Mouse (Mus musculus): ENCODE data around the gene Psmd9. TPM values are rescaled to one million over a fixed set of nuclear protein-coding genes. Genes with fewer than 3 reads are reported as not detected.

Psmd9 gene
- polyA plus RNA-seq, 1 experiment from 2014 or later: 54.9 TPM

DNA sequence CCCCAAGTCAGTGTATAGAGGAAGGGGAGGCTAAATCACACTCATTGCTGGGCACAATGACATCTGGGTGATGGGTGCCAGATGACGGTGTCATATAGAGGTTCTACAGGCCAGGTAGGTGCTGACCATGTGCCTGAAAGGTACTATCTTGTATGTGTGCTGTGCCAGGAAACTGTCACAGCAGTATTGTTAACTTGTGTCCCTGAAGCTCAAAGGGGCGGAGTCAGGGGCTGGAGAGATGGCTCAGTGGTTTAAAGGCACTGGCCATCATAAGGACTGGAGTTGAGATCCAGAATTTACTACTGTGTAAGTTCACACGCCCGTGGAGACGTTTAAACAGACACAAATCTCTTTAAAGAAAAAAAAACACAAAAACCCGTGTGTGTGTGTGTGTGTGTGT, 60.1 kb downstream of the Psmd9 start:
- WGBS: 83% methylated on average over 6 of the region's 6 CpGs
- Histone ChIP-seq H3K4me1 (replicated peaks) (peaks cover 17% of the 10 kb centered on the region), H3K36me3 (no peaks in the 10 kb centered on the region), H3K9me3 (replicated peaks) (no peaks in the 10 kb centered on the region), H3K4me3 (peak overlapping the region; percentile 91; the same call in 1 of the 2 replicates), H3K9ac (no peak overlapping the region; the same call in 1 of the 2 replicates), H3K4me2 (peak overlapping the region; percentile 70), H3K27ac (no peak overlapping the region), H3K27me3 (no peaks in the 10 kb centered on the region)
- no peak for ATAC-seq (replicated peaks; ENCODE audit: insufficient number of reproducible peaks, insufficient read depth, low FRiP score, low read depth)

GRCm38 (mm10) chr5:123232180-123232579, 63.0 kb downstream of the Psmd9 start:
- H3K4me1 ChIP-seq (replicated peaks): peaks cover 22% of the 10 kb centered on the region
- H3K4me2 ChIP-seq: no peak overlapping the region
- H3K9ac ChIP-seq: no peak overlapping the region
- no peak overlapping the region for H3K4me3 ChIP-seq
- no peaks in the 10 kb centered on the region for H3K36me3 ChIP-seq
- ATAC-seq (replicated peaks; ENCODE audit: insufficient number of reproducible peaks, insufficient read depth, low FRiP score, low read depth): no peak
- no peaks in the 10 kb centered on the region for H3K9me3 ChIP-seq (replicated peaks)
- H3K27me3 ChIP-seq: no peaks in the 10 kb centered on the region
- no peak overlapping the region for H3K27ac ChIP-seq
- 85% methylated on average over 2 of the region's 2 CpGs for WGBS

DNA sequence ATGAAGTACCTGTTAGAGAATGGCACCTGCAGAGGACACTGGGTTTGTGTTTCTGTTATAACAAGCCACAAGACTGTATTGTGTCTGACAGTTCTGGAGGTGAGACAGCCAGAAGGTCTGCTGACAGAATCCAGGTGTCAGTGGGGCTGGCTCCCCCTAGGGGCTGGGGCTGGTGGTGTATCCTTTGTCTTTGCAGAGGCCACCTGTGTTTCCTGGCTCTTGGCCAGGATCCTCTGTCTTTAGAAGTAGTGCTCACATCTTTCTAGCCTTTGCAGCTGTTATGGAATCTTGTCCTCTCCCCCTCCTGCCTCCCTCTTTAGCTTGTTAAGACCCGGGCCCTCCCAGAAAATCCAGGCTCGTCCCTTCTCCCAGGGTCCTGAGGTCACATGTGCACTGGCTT, 66.5 kb downstream of the Psmd9 start:
- no peaks in the 10 kb centered on the region for H3K9me3 ChIP-seq (replicated peaks)
- 29% methylated on average over 2 of the region's 2 CpGs for WGBS
- no peak for ATAC-seq (replicated peaks; ENCODE audit: insufficient number of reproducible peaks, insufficient read depth, low FRiP score, low read depth)
- H3K9ac ChIP-seq: no peak overlapping the region
- no peaks in the 10 kb centered on the region for H3K27me3 ChIP-seq
- H3K4me2 ChIP-seq: no peak overlapping the region
- no peak overlapping the region for H3K27ac ChIP-seq
- peaks cover 20% of the 10 kb centered on the region; the same call in 1 of the 2 replicates for H3K36me3 ChIP-seq
- H3K4me3 ChIP-seq: no peak overlapping the region
- peaks cover 12% of the 10 kb centered on the region for H3K4me1 ChIP-seq (replicated peaks)

GRCm38 (mm10) chr5:123236426-123236825, 67.2 kb downstream of the Psmd9 start:
- Histone ChIP-seq H3K4me2 (no peak overlapping the region), H3K27me3 (no peaks in the 10 kb centered on the region), H3K9me3 (replicated peaks) (no peaks in the 10 kb centered on the region), H3K4me3 (no peak overlapping the region), H3K4me1 (replicated peaks) (peaks cover 12% of the 10 kb centered on the region), H3K27ac (no peak overlapping the region), H3K9ac (no peak overlapping the region), H3K36me3 (peaks cover 26% of the 10 kb centered on the region; the same call in 1 of the 2 replicates)
- no peak for ATAC-seq (replicated peaks; ENCODE audit: insufficient number of reproducible peaks, insufficient read depth, low FRiP score, low read depth)
- 91% methylated on average over 9 of the region's 9 CpGs for WGBS

DNA sequence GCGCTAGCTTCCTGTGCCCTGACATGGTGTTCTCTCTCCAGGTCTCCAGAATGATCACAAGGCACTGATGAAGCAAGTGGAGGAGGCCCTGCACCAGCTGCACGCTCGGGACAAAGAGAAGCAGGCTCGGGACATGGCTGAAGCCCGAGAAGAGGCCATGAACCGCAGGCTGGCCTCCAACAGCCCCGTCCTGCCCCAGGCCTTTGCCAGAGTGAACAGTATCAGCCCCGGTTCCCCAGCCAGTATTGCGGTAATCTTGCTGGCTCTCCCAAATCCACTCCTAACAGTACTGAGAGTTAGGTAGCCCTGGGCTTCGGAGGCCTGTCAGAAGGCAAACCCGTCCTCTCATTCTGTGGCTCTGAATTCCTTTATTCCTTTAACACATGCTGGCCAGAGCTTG, 70.3 kb downstream of the Psmd9 start:
- Histone ChIP-seq H3K9ac (no peak overlapping the region), H3K4me2 (no peak overlapping the region), H3K36me3 (peaks cover 44% of the 10 kb centered on the region), H3K4me1 (replicated peaks) (peaks cover 5% of the 10 kb centered on the region), H3K27ac (no peak overlapping the region), H3K4me3 (no peak overlapping the region), H3K9me3 (replicated peaks) (no peaks in the 10 kb centered on the region), H3K27me3 (no peaks in the 10 kb centered on the region)
- 93% methylated on average over 11 of the region's 11 CpGs for WGBS
- no peak for ATAC-seq (replicated peaks; ENCODE audit: insufficient number of reproducible peaks, insufficient read depth, low FRiP score, low read depth)

DNA sequence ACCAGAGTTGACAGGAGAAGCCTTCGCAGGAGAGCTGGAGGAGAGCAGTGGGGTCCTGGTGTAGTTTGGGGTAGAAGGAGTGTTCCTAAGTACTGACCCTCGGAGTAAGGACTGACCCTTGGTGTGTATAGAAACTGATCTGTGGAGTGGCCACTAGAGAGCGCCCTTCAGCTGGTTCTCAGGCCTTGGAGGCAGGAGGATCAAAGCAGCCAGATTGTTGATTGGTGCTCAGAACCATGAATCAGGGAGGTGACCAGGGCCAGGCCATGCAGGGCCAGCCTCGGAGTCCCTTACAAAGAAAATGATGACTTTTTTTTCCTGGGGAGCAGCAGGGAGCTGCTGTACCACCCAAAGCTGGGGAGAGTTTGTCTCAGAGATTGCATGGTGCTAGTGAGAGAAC, 76.3 kb downstream of the Psmd9 start:
- H3K4me3 ChIP-seq: no peak overlapping the region
- no peak overlapping the region for H3K9ac ChIP-seq
- no peak overlapping the region for H3K4me2 ChIP-seq
- H3K9me3 ChIP-seq (replicated peaks): no peaks in the 10 kb centered on the region
- H3K27me3 ChIP-seq: no peaks in the 10 kb centered on the region
- H3K27ac ChIP-seq: no peak overlapping the region
- no peaks in the 10 kb centered on the region for H3K4me1 ChIP-seq (replicated peaks)
- H3K36me3 ChIP-seq: peaks cover 26% of the 10 kb centered on the region
- ATAC-seq (replicated peaks; ENCODE audit: insufficient number of reproducible peaks, insufficient read depth, low FRiP score, low read depth): no peak
- 21% methylated on average over 4 of the region's 4 CpGs for WGBS

DNA sequence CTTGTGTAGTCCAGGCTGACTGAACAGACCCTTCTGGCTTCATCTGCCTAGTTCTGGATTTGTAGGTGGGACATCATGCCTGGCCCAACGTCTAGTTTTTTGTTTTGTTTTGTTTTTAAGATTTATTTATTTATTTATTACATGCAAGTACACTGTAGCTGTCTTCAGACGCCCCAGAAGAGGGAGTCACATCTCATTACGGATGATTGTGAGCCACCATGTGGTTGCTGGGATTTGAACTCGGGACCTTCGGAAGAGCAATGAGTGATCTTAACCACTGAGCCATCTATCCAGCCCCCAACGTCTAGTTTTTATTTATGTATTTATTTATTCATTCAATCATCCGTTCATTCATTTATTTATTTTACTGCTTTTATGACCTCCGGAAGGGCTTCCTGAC, 82.2 kb downstream of the Psmd9 start:
- Histone ChIP-seq H3K27ac (no peak overlapping the region), H3K4me1 (replicated peaks) (peaks cover 7% of the 10 kb centered on the region), H3K9ac (no peak overlapping the region), H3K36me3 (no peaks in the 10 kb centered on the region), H3K4me3 (no peak overlapping the region), H3K4me2 (peak overlapping the region; percentile 62), H3K9me3 (replicated peaks) (no peaks in the 10 kb centered on the region), H3K27me3 (no peaks in the 10 kb centered on the region)
- 64% methylated on average over 8 of the region's 8 CpGs for WGBS
- no peak for ATAC-seq (replicated peaks; ENCODE audit: insufficient number of reproducible peaks, insufficient read depth, low FRiP score, low read depth)

DNA sequence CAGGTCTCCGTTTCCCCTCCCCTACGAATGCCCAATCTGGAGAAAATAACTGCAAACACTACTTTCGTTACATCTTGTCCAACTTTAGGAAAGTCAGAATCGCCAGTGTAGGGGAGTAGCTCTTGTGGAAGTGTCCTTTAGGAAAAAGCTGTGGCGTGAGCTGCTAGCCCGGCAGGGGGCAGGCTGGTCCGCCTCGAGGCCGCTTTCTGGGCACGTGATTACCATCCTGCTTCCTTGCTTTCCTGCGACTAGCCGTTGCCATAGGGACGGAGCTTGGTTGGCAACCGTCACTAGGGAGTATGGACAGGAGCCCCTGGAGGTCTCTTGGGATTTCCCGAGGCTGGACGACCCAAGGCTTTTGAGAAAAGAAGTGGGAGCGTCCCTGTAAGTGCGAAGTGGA, 82.6 kb downstream of the Psmd9 start, which contains the start of gene Wdr66:
Gene Wdr66 (plus strand): TSS at position 269 of the 400 bp plus-strand sequence.
- no peaks in the 10 kb centered on the region for H3K27me3 ChIP-seq
- H3K9me3 ChIP-seq (replicated peaks): no peaks in the 10 kb centered on the region
- peak within 1 kb of the TSS; percentile 34 for H3K4me3 ChIP-seq
- peak within 1 kb of the TSS; percentile 62 for H3K4me2 ChIP-seq
- 5% methylated on average over 18 of the region's 18 CpGs for WGBS
- ATAC-seq (replicated peaks; ENCODE audit: insufficient number of reproducible peaks, insufficient read depth, low FRiP score, low read depth): peak; percentile 86
- H3K36me3 ChIP-seq: no peaks in the 10 kb centered on the region
- H3K27ac ChIP-seq: no peak within 1 kb of the TSS
- H3K4me1 ChIP-seq (replicated peaks): peaks cover 7% of the 10 kb centered on the region
- no peak within 1 kb of the TSS for H3K9ac ChIP-seq

DNA sequence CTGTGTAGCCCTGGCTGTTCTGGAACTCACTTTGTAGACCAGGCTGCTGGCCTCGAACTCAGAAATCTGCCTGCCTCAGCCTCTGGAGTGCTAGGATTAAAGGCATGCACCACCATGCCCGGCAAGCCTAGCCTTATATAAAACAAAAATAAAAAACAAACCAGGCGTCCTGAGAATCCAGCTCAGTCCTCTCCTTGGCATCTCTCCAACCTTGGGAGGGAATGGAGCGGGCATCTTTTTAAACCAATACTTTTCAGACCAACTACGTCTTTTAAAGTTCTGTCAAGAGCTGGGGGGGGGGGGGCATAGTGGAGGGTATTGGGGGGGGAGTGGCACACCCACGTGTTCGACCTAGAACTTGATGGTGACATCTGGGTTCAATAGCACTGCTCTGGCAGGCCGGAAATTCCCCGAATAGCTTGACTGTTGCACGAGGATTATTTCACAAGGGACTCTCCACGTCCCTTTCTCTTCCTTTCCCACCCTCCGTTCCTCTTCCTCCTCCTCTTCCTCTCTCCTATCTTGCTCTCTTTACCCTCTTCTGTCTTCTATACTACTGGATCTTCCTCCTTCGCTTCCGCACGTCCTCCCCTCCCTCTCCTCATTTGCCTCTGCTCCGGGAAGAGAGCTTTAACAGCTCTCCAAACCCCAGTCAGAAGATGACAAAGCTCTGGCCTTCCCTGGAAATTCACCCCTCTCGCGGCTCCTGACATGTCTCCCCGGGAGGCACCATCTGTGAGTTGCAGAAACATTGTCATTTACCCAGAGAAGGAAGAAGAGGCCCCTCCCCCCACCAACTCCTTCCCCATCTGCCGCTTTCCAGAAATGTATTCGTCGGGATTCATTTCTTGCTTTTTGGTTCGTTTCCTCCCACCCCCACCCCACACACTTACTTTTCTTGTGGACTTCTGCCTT, 87.9 kb downstream of the Psmd9 start:
- ATAC-seq (replicated peaks; ENCODE audit: insufficient number of reproducible peaks, insufficient read depth, low FRiP score, low read depth): no peak
- H3K27me3 ChIP-seq: no peaks in the 10 kb centered on the region
- WGBS: 25% methylated on average over 23 of the region's 23 CpGs
- H3K4me2 ChIP-seq: peak overlapping the region; percentile 53
- no peak overlapping the region for H3K27ac ChIP-seq
- no peak overlapping the region for H3K9ac ChIP-seq
- peak overlapping the region; percentile 27 for H3K4me3 ChIP-seq
- H3K36me3 ChIP-seq: no peaks in the 10 kb centered on the region
- H3K4me1 ChIP-seq (replicated peaks): peaks cover 7% of the 10 kb centered on the region
- H3K9me3 ChIP-seq (replicated peaks): no peaks in the 10 kb centered on the region

GRCm38 (mm10) chr5:123258990-123259389, 89.8 kb downstream of the Psmd9 start:
- Histone ChIP-seq H3K9me3 (replicated peaks) (no peaks in the 10 kb centered on the region), H3K4me1 (replicated peaks) (peaks cover 5% of the 10 kb centered on the region), H3K27me3 (no peaks in the 10 kb centered on the region), H3K27ac (no peak overlapping the region), H3K36me3 (no peaks in the 10 kb centered on the region), H3K9ac (no peak overlapping the region), H3K4me2 (no peak overlapping the region), H3K4me3 (no peak overlapping the region)
- 57% methylated on average over 5 of the region's 5 CpGs for WGBS
- no peak for ATAC-seq (replicated peaks; ENCODE audit: insufficient number of reproducible peaks, insufficient read depth, low FRiP score, low read depth)

DNA sequence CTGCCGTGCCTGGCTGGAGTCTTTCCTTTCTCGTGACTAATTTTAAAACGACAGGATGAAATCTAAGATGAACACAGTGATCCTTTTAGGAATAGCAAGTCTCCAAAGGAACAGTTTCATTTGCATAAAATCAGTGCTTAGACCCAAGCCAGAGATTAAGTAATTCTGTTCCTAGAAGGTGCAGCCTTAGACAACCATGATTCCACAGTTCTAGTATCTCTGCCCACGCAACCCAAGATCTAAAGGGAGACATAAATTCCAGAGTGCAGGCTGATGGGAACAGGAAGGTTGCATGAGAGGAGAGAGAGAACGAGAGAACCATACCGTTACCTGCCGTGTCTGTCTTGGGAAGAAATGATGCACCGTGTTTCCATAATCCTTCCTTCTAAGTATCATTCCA, 91.5 kb downstream of the Psmd9 start:
- Histone ChIP-seq H3K36me3 (no peaks in the 10 kb centered on the region), H3K4me1 (replicated peaks) (peaks cover 5% of the 10 kb centered on the region), H3K9me3 (replicated peaks) (no peaks in the 10 kb centered on the region), H3K4me2 (no peak overlapping the region), H3K9ac (no peak overlapping the region), H3K27me3 (no peaks in the 10 kb centered on the region), H3K27ac (no peak overlapping the region), H3K4me3 (no peak overlapping the region)
- WGBS: 75% methylated on average over 8 of the region's 8 CpGs
- ATAC-seq (replicated peaks; ENCODE audit: insufficient number of reproducible peaks, insufficient read depth, low FRiP score, low read depth): no peak

GRCm38 (mm10) chr5:123266909-123267308, 97.7 kb downstream of the Psmd9 start:
- H3K9me3 ChIP-seq (replicated peaks): no peaks in the 10 kb centered on the region
- no peak for ATAC-seq (replicated peaks; ENCODE audit: insufficient number of reproducible peaks, insufficient read depth, low FRiP score, low read depth)
- no peaks in the 10 kb centered on the region for H3K36me3 ChIP-seq
- no peaks in the 10 kb centered on the region for H3K27me3 ChIP-seq
- H3K4me1 ChIP-seq (replicated peaks): no peaks in the 10 kb centered on the region
- 79% methylated on average over 3 of the region's 3 CpGs for WGBS
- H3K27ac ChIP-seq: no peak overlapping the region
- no peak overlapping the region for H3K9ac ChIP-seq
- H3K4me2 ChIP-seq: no peak overlapping the region
- no peak overlapping the region for H3K4me3 ChIP-seq

Data from heart, embryonic 15.5 days (tissue).